Mouse (Mus musculus) lung, embryonic 14.5 days (tissue): ENCODE measurements around the gene Odf3l2. TPM values are rescaled to one million over a fixed set of nuclear protein-coding genes. Genes with fewer than 3 reads are reported as not detected.

Source experiments
- ATAC-seq: fragments of 200-750 bp; cut with Nextera tagmentation; 2 replicates; pipeline ENCODE4 v1.8.0; 2017; ENCODE audit warnings: mild to moderate bottlenecking, moderate TSS enrichment, moderate library complexity; ENCODE audit not compliant: insufficient read depth
- DNase-seq: peaks from one replicate; pipeline ENCODE4 v3.0.0-alpha.2; 2015
- H3K27ac ChIP-seq: fragments of 300-500 bp; sonication (generic); 2 replicates; pipeline ENCODE4 v1.5.1; 2014; ENCODE audit warnings: low read depth, mild to moderate bottlenecking, moderate library complexity
- H3K27me3 ChIP-seq: fragments of 300-500 bp; sonication (generic); 2 replicates; pipeline ENCODE4 v1.6.1; 2014; ENCODE audit warnings: low read length, control low read depth; ENCODE audit not compliant: insufficient read depth
- H3K36me3 ChIP-seq: fragments of 300-500 bp; sonication (generic); 2 replicates; pipeline ENCODE4 v1.6.1; 2014; ENCODE audit warnings: control low read depth; ENCODE audit not compliant: insufficient read depth
- H3K4me1 ChIP-seq: fragments of 300-500 bp; sonication (generic); 2 replicates; pipeline ENCODE4 v1.6.1; 2014; ENCODE audit warnings: antibody characterized with exemption, control low read depth; ENCODE audit not compliant: insufficient read depth
- H3K4me2 ChIP-seq: fragments of 300-500 bp; sonication (generic); 2 replicates; pipeline ENCODE4 v1.6.1; 2014; ENCODE audit warnings: mild to moderate bottlenecking
- H3K4me3 ChIP-seq: fragments of 300-500 bp; sonication (generic); 2 replicates; pipeline ENCODE4 v1.5.1; 2014; ENCODE audit warnings: low read depth, low read length
- H3K9ac ChIP-seq: fragments of 300-500 bp; sonication (generic); 2 replicates; pipeline ENCODE4 v1.6.1; 2014
- H3K9me3 ChIP-seq: fragments of 300-500 bp; sonication (generic); 2 replicates; pipeline ENCODE4 v1.6.1; 2016; ENCODE audit warnings: low read depth, low read length, control low read depth
- CTCF ChIP-seq: IDR thresholded peaks from 2 replicates; pipeline ENCODE4 v1.5.1; 2016; ENCODE audit warnings: antibody characterized with exemption, low read depth
- WGBS: fragments of 180-500 bp; shearing (Covaris S2); extraction: QIAGEN DNeasy Blood & Tissue Kit; methylation state at CpG from one replicate; pipeline ENCODE4 v1.1.7; 2014; 5-methylcytosine and 5-hydroxymethylcytosine counted together
- polyA plus RNA-seq: library from polyadenylated mRNA; unstranded; fragments of >200 nt; fragmentation: Nextera tagmentation; extraction: Ambion mirVana; gene quantifications from 2 replicates; pipeline ENCODE4 v1.2.1, GENCODE M21; 2014

Odf3l2 gene
- polyA plus RNA-seq, 1 experiment from 2014 or later, result not detected

GRCm38 (mm10) chr10:79612192-79613135 lies 33.1 kb downstream of the Odf3l2 start:
- DNase-seq (peak; percentile 57), ATAC-seq (peak; percentile 37; the same call in 1 of the 2 replicates)
- Histone ChIP-seq H3K4me3 (peak overlapping the region; percentile 10; the same call in 1 of the 2 replicates), H3K4me2 (peak overlapping the region; percentile 42), H3K27ac (no peak overlapping the region), H3K4me1 (no peaks in the 10 kb centered on the region; the same call in 1 of the 2 replicates), H3K9ac (no peak overlapping the region), H3K9me3 (no peaks in the 10 kb centered on the region), H3K27me3 (peaks cover 25% of the 10 kb centered on the region), H3K36me3 (no peaks in the 10 kb centered on the region)
- peak; percentile 60 for TF ChIP-seq CTCF
- 10% methylated on average over 51 of the region's 51 CpGs for WGBS

DNA sequence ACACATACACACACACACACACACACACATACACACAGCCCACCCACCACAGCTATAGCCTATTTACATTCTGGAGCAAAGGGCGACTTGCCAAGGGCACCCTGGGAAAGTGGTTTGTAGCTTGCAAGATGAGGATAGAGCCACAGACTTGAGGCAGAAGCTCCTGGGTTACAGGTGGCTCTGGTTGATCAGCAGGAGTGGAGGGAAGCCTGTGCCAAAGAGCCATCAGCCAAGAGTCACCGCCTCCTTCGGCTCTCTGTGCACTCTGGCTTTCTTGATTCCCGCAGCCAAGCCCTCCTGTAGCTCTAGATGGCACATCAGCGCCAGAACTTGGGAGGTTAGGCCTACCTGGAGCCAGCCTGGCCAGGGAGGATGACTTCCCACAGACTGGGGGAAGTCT lies 34.2 kb downstream of the Odf3l2 start:
- Histone ChIP-seq H3K9me3 (no peaks in the 10 kb centered on the region), H3K4me3 (no peak overlapping the region), H3K4me1 (no peaks in the 10 kb centered on the region; the same call in 1 of the 2 replicates), H3K36me3 (no peaks in the 10 kb centered on the region), H3K9ac (no peak overlapping the region), H3K27me3 (peaks cover 25% of the 10 kb centered on the region), H3K27ac (no peak overlapping the region), H3K4me2 (no peak overlapping the region)
- ATAC-seq, result no peak
- DNase-seq, result no peak
- TF ChIP-seq CTCF, result no peak
- WGBS, result 22% methylated on average over 5 of the region's 5 CpGs

- Histone ChIP-seq H3K4me2 (no peak overlapping the region), H3K36me3 (no peaks in the 10 kb centered on the region), H3K4me1 (no peaks in the 10 kb centered on the region; the same call in 1 of the 2 replicates), H3K27me3 (peaks cover 25% of the 10 kb centered on the region), H3K9ac (no peak overlapping the region), H3K9me3 (no peaks in the 10 kb centered on the region), H3K27ac (no peak overlapping the region), H3K4me3 (no peak overlapping the region)
- ATAC-seq (no peak), DNase-seq (no peak)
- no peak for TF ChIP-seq CTCF
- 74% methylated on average over 3 of the region's 3 CpGs for WGBS
Observed at GRCm38 (mm10) chr10:79609276-79609675, 36.3 kb downstream of the Odf3l2 start.

GRCm38 (mm10) chr10:79607892-79608291 lies 37.6 kb downstream of the Odf3l2 start:
- H3K9ac ChIP-seq, result no peak overlapping the region

GRCm38 (mm10) chr10:79606537-79606936 lies 39.0 kb downstream of the Odf3l2 start:
- WGBS, result 64% methylated on average over 4 of the region's 4 CpGs
- DNase-seq (no peak), ATAC-seq (no peak)
- Histone ChIP-seq H3K4me1 (no peaks in the 10 kb centered on the region), H3K27me3 (peaks cover 4% of the 10 kb centered on the region; the same call in 1 of the 2 replicates), H3K4me2 (no peak overlapping the region), H3K27ac (no peak overlapping the region), H3K9ac (no peak overlapping the region), H3K36me3 (no peaks in the 10 kb centered on the region), H3K4me3 (no peak overlapping the region), H3K9me3 (no peaks in the 10 kb centered on the region)
- no peak for TF ChIP-seq CTCF

More at GRCm38 (mm10) chr10:79607892-79608291, 37.6 kb downstream of the Odf3l2 start:
- H3K9me3 ChIP-seq, result no peaks in the 10 kb centered on the region
- 33% methylated on average over 2 of the region's 2 CpGs for WGBS
- H3K4me1 ChIP-seq, result no peaks in the 10 kb centered on the region; the same call in 1 of the 2 replicates
- no peaks in the 10 kb centered on the region for H3K36me3 ChIP-seq
- H3K27me3 ChIP-seq, result peaks cover 17% of the 10 kb centered on the region
- ATAC-seq (no peak), DNase-seq (no peak)
- TF ChIP-seq CTCF, result no peak
- no peak overlapping the region for H3K4me3 ChIP-seq
- H3K27ac ChIP-seq, result no peak overlapping the region
- no peak overlapping the region for H3K4me2 ChIP-seq

GRCm38 (mm10) chr10:79597936-79598230 lies 47.7 kb downstream of the Odf3l2 start:
- Histone ChIP-seq H3K4me2 (no peak overlapping the region), H3K9ac (no peak overlapping the region), H3K27me3 (no peaks in the 10 kb centered on the region), H3K4me3 (no peak overlapping the region), H3K4me1 (no peaks in the 10 kb centered on the region), H3K27ac (no peak overlapping the region), H3K36me3 (no peaks in the 10 kb centered on the region), H3K9me3 (no peaks in the 10 kb centered on the region)
- TF ChIP-seq CTCF, result no peak
- no peak for DNase-seq
- no peak for ATAC-seq
- WGBS, result 63% methylated on average over 4 of the region's 4 CpGs
